Mouse (Mus musculus): Measurements from ENCODE around the gene Hs3st6.

GRCm38 (mm10) chr17:24735446-24735845, 17.3 kb upstream of the Hs3st6 start:
- TF ChIP-seq CTCF (IDR thresholded peaks at IDR 0.05; ENCODE audit: low read depth, low read length) (no peak), GATA1 (IDR thresholded peaks at IDR 0.05; ENCODE audit: borderline replicate concordance, low read length) (no peak), POLR2AphosphoS5 (IDR thresholded peaks at IDR 0.05; ENCODE audit: insufficient replicate concordance, low read depth, low read length) (no peak), TAL1 (conservative IDR thresholded peaks at IDR 0.05; ENCODE audit: low read depth, low read length) (no peak), GATA2 (IDR thresholded peaks at IDR 0.05; ENCODE audit: borderline replicate concordance, low read depth, low read length) (no peak)

Measured in G1E (cell line).